Mouse (Mus musculus) granulocyte monocyte progenitor cell, adult 5-6 weeks (primary cell): ENCODE data around the gene Fbxw21. TPM values are rescaled to one million over a fixed set of nuclear protein-coding genes. Genes with fewer than 3 reads are reported as not detected.

Experiments
- ATAC-seq: replicated peaks from 2 replicates; pipeline ENCODE4 v1.8.0; 2016; ENCODE audit warnings: mild to moderate bottlenecking, moderate TSS enrichment, inconsistent platforms; ENCODE audit not compliant: poor library complexity, severe bottlenecking
- total RNA-seq, 2 experiments: library from RNA; stranded (forward) in 1 of 2; stranded (reverse) in 1 of 2; fragments of 200-712, 200-1000 nt in 1 of 2; fragments of >200 nt in 1 of 2; fragmentation: Nextera tagmentation in 1 of 2; gene quantifications; 2 replicates each; pipeline ENCODE4 v1.2.3; 2014 to 2017

The Fbxw21 gene
- total RNA-seq, 2 experiments from 2014 or later = not detected

DNA sequence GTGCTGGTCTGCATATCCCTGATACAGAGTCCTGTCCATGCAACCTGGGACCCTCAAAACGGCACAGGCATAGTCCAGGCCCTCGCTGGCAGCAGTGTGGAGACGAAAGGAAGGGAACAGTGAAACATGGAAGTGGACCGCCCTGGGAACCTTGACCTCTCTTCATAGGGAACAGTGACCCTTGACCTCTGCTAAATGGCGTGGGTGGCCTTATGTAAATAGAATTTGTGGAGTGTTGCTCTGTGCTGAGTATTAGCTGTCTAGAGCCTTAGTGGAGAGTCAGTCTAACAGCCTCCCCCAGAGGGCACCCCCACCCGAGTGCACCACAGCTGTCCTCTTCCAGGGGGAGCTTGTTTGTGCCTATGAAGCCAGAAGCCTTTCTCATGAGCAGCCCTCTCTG, 69.0 kb downstream of the Fbxw21 start:
- no peak for ATAC-seq

DNA sequence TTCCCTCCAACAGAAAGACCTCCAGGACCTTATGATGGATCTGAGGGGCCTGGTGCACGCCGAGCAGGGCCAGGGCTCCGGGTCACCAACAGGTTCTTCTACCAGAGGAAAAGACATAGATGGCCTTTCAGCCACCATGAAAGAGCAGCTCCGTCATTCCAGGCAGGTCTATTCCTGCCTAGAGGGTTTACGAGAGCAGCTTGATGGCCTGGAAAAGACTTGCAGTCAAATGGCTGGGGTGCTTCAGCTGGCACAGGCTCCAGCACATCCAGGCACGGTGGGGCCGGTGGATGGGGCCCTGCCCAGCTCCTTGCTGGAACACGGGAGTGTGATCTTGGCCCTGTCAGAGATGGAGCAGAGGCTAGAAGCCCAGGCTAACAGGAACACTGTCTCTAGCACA, 70.0 kb downstream of the Fbxw21 start:
- no peak for ATAC-seq

GRCm38 (mm10) chr9:109090446-109090845, 71.4 kb downstream of the Fbxw21 start:
- ATAC-seq = no peak

Other genes with a start within 250 kb of the Fbxw21 start
- not detected in 2 replicates for gene Tmem89, start 247.4 kb downstream of the Fbxw21 start, total RNA-seq (2014; fragmentation: Nextera tagmentation)
- not detected in 2 replicates for gene Tmem89, start 247.4 kb downstream of the Fbxw21 start, total RNA-seq (2017)
- 280 and 349 TPM in 2 replicates for gene Uqcrc1, start 225.4 kb downstream of the Fbxw21 start, total RNA-seq (2014; fragmentation: Nextera tagmentation)
- 286 and 355 TPM in 2 replicates for gene Uqcrc1, start 225.4 kb downstream of the Fbxw21 start, total RNA-seq (2017)
- gene Col7a1, start 208.5 kb downstream of the Fbxw21 start, total RNA-seq (2014; fragmentation: Nextera tagmentation) = 0.21 and 2.0 TPM in 2 replicates
- 0.09 TPM in 1 of 2 replicates, not detected in the other for gene Col7a1, start 208.5 kb downstream of the Fbxw21 start, total RNA-seq (2017)
- 0.41 TPM in 1 of 2 replicates, not detected in the other for gene Ucn2, start 176.0 kb downstream of the Fbxw21 start, total RNA-seq (2014; fragmentation: Nextera tagmentation)
- gene Ucn2, start 176.0 kb downstream of the Fbxw21 start, total RNA-seq (2017) = not detected in 2 replicates
- 6.9 and 8.4 TPM in 2 replicates for gene Pfkfb4, start 170.3 kb downstream of the Fbxw21 start, total RNA-seq (2014; fragmentation: Nextera tagmentation)
- gene Pfkfb4, start 170.3 kb downstream of the Fbxw21 start, total RNA-seq (2017) = 6.7 and 9.5 TPM in 2 replicates
- 56.8 and 75.0 TPM in 2 replicates for gene Shisa5, start 123.5 kb downstream of the Fbxw21 start, total RNA-seq (2014; fragmentation: Nextera tagmentation)
- 54.4 and 80.8 TPM in 2 replicates for gene Shisa5, start 123.5 kb downstream of the Fbxw21 start, total RNA-seq (2017)
- 23.5 and 32.3 TPM in 2 replicates for gene Trex1, start 102.3 kb downstream of the Fbxw21 start, total RNA-seq (2014; fragmentation: Nextera tagmentation)
- 17.1 and 17.8 TPM in 2 replicates for gene Trex1, start 102.3 kb downstream of the Fbxw21 start, total RNA-seq (2017)
- 13.5 and 26.7 TPM in 2 replicates for gene Atrip, start 87.9 kb downstream of the Fbxw21 start, total RNA-seq (2014; fragmentation: Nextera tagmentation)
- gene Atrip, start 87.9 kb downstream of the Fbxw21 start, total RNA-seq (2017) = 22.2 and 30.6 TPM in 2 replicates
- gene Ccdc51, start 79.5 kb downstream of the Fbxw21 start, total RNA-seq (2014; fragmentation: Nextera tagmentation) = 8.3 and 9.6 TPM in 2 replicates
- 11.6 and 18.0 TPM in 2 replicates for gene Ccdc51, start 79.5 kb downstream of the Fbxw21 start, total RNA-seq (2017)
- gene Tma7, start 79.5 kb downstream of the Fbxw21 start, total RNA-seq (2014; fragmentation: Nextera tagmentation) = 391 and 511 TPM in 2 replicates
- gene Tma7, start 79.5 kb downstream of the Fbxw21 start, total RNA-seq (2017) = 153 and 178 TPM in 2 replicates
- not detected in 2 replicates for gene Plxnb1, start 66.7 kb downstream of the Fbxw21 start, total RNA-seq (2014; fragmentation: Nextera tagmentation)
- not detected in 2 replicates for gene Plxnb1, start 66.7 kb downstream of the Fbxw21 start, total RNA-seq (2017)
- not detected in 2 replicates for gene Fbxw13, start 33.9 kb upstream of the Fbxw21 start, total RNA-seq (2014; fragmentation: Nextera tagmentation)
- not detected in 2 replicates for gene Fbxw13, start 33.9 kb upstream of the Fbxw21 start, total RNA-seq (2017)
- not detected in 2 replicates for gene Fbxw20, start 72.7 kb upstream of the Fbxw21 start, total RNA-seq (2014; fragmentation: Nextera tagmentation)
- gene Fbxw20, start 72.7 kb upstream of the Fbxw21 start, total RNA-seq (2017) = not detected in 2 replicates
- not detected in 2 replicates for gene Fbxw14, start 125.6 kb upstream of the Fbxw21 start, total RNA-seq (2014; fragmentation: Nextera tagmentation)
- not detected in 2 replicates for gene Fbxw14, start 125.6 kb upstream of the Fbxw21 start, total RNA-seq (2017)
- gene Fbxw28, start 177.6 kb upstream of the Fbxw21 start, total RNA-seq (2014; fragmentation: Nextera tagmentation) = not detected in 2 replicates
- not detected in 2 replicates for gene Fbxw28, start 177.6 kb upstream of the Fbxw21 start, total RNA-seq (2017)
- not detected in 2 replicates for gene Fbxw22, start 242.3 kb upstream of the Fbxw21 start, total RNA-seq (2014; fragmentation: Nextera tagmentation)
- gene Fbxw22, start 242.3 kb upstream of the Fbxw21 start, total RNA-seq (2017) = not detected in 2 replicates